Mouse (Mus musculus): ENCODE results near the gene Tmem26. TPM values are rescaled to one million over a fixed set of nuclear protein-coding genes. Genes with fewer than 3 reads are reported as not detected.

Gene Tmem26
- polyA plus RNA-seq, 1 experiment from 2014 or later = 5.1 TPM

DNA sequence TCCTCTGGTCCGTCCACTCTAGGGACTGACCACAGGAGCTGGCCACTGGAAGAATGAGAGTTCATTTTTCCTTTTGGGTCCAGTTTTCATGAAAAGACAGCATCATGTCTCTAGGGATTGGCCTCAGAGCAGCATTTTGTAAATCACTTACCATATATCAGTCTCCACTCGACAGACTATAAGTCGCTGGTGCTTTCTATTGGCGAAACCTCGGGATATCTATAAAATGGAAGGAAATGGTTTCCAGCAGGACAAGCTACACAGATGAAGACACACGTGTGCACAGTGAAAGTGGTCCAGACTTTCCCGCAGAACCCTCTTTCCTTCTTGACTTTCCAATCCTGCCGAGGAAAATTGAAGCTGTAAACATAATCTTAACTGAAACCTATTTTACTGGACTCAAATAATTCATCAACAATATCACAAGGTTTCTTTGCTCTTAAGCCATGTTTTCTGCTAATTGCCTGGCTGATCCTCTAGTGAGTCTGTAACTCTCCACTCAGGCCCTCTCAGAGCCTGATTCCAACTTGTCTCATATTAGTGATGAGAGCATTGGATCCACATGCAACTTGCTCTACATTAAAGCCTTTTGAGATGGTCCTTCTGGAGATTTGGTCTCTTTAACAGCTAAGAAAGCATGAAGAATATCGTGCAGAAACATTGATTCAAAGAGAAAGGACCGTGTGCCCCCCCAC lies 94.8 kb downstream of the Tmem26 start:
- Histone ChIP-seq H3K4me1 (ENCODE audit: control insufficient read depth, insufficient read depth, low read length) (no peaks in the 10 kb centered on the region), H3K27me3 (ENCODE audit: control insufficient read depth, insufficient read depth, low read depth, low read length) (no peaks in the 10 kb centered on the region), H3K36me3 (ENCODE audit: control insufficient read depth, insufficient read depth, low read length) (no peaks in the 10 kb centered on the region), H3K9ac (ENCODE audit: low read depth, low read length) (no peak overlapping the region), H3K4me3 (ENCODE audit: low read depth, low read length) (no peak overlapping the region), H3K4me2 (ENCODE audit: low read length) (no peak overlapping the region), H3K27ac (ENCODE audit: low read length) (no peak overlapping the region), H3K9me3 (replicated peaks; ENCODE audit: control insufficient read depth, low read length, poor library complexity, severe bottlenecking) (no peaks in the 10 kb centered on the region)
- ATAC-seq = no peak
- WGBS = 89% methylated on average over 10 of the region's 10 CpGs

DNA sequence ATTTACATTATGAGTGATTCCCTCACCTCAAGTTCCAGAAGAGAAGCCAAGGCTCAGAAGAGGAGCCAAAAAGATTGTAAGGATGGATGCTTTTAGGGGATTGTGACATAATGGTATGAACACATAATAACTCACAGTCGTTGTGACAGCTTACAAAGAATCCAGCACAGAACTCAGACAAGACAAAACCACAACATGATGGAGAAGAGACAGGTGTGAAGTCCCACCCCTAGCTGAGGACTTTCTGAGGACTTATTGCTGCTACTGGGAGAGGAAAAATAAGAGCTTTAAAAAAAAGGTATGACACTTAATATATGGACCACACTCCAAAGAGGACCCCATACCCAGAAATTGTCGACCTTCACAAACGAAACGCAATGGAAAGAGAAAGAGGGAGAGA lies 101.1 kb downstream of the Tmem26 start:
- no peak for ATAC-seq
- no peak overlapping the region for H3K27ac ChIP-seq (ENCODE audit: low read length)

More for the DNA sequence above, 101.1 kb downstream of the Tmem26 start:
- no peaks in the 10 kb centered on the region for H3K27me3 ChIP-seq (ENCODE audit: control insufficient read depth, insufficient read depth, low read depth, low read length)
- no peak overlapping the region for H3K9ac ChIP-seq (ENCODE audit: low read depth, low read length)
- 88% methylated on average over 4 of the region's 4 CpGs for WGBS
- H3K4me2 ChIP-seq (ENCODE audit: low read length) = no peak overlapping the region
- no peak overlapping the region for H3K4me3 ChIP-seq (ENCODE audit: low read depth, low read length)
- no peaks in the 10 kb centered on the region for H3K36me3 ChIP-seq (ENCODE audit: control insufficient read depth, insufficient read depth, low read length)
- no peaks in the 10 kb centered on the region for H3K9me3 ChIP-seq (replicated peaks; ENCODE audit: control insufficient read depth, low read length, poor library complexity, severe bottlenecking)
- no peaks in the 10 kb centered on the region for H3K4me1 ChIP-seq (ENCODE audit: control insufficient read depth, insufficient read depth, low read length)

Other genes starting within 250 kb of the Tmem26 start
- gene Cabcoco1, start 181.8 kb upstream of the Tmem26 start, polyA plus RNA-seq (2015; fragmentation: Nextera tagmentation; extraction: Ambion mirVana) = 1.2 and 2.5 TPM in 2 replicates